ENCODE assay signal across 35 mouse cellular contexts in the genomic region with DNA sequence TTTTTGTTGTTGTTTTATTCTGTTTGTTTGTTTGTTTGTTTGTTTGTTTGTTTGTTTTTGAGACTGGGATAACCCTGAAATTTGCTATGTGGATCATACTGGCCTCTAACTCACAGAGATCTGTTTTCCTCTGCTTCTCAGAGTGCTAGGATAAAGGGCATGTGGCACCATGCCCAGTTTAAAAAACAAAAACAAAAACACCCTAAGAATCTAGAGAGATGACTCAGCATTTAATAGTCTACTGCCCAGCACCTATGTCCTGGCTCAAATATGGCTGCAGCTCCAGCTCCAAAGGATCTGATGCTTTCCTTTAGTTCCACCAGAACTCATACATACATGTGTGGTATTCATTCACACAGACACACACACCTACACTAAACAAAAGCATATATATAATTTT. TPM values are rescaled to one million over a fixed set of nuclear protein-coding genes. Genes with fewer than 3 reads are reported as not detected.
DNase-seq lines count a peak whose midpoint lies in the region; ATAC-seq and TF ChIP-seq lines count a peak whose summit lies in the region.
"Had no signal": no experiment of that assay in that cellular context is flagged by ENCODE, and none has a peak within 500 bp of the region (broad histone marks: within the 10 kb centered on the region; RNA-seq: fewer than 3 reads in every experiment).

No protein-coding gene starts in this region.

- TF ChIP-seq CTCF in kidney, postnatal 0 days (IDR thresholded peaks at IDR 0.05; ENCODE audit: low read depth) = no peak

- no peaks in the 10 kb centered on the region for H3K9me3 ChIP-seq in kidney, embryonic 15.5 days (replicated peaks)
- H3K9me3 ChIP-seq in kidney, postnatal 0 days (replicated peaks; ENCODE audit: low read length) = no peaks in the 10 kb centered on the region
- H3K9me3 ChIP-seq in midbrain, embryonic 13.5 days = no peaks in the 10 kb centered on the region
- H3K9me3 ChIP-seq: embryonic facial prominence, embryonic 12.5 days; forebrain, embryonic 10.5 days; forebrain, embryonic 15.5 days; heart, embryonic 12.5 days; hindbrain, embryonic 13.5 days; midbrain, embryonic 15.5 days; neural tube, embryonic 15.5 days had no signal

- H3K9ac ChIP-seq in kidney, embryonic 15.5 days = no peak overlapping the region
- no peak overlapping the region for H3K9ac ChIP-seq in kidney, postnatal 0 days (ENCODE audit: low read depth, low read length)
- H3K9ac ChIP-seq in midbrain, embryonic 13.5 days (replicated peaks) = no peak overlapping the region
- H3K9ac ChIP-seq: embryonic facial prominence, embryonic 12.5 days; forebrain, embryonic 15.5 days; heart, embryonic 12.5 days; hindbrain, embryonic 13.5 days; liver, embryonic 14.5 days; midbrain, embryonic 15.5 days; neural tube, embryonic 15.5 days had no signal

- no peaks in the 10 kb centered on the region for H3K27me3 ChIP-seq in kidney, embryonic 15.5 days
- no peaks in the 10 kb centered on the region for H3K27me3 ChIP-seq in kidney, postnatal 0 days (ENCODE audit: insufficient read depth, low read length)
- no peaks in the 10 kb centered on the region for H3K27me3 ChIP-seq in midbrain, embryonic 13.5 days
- H3K27me3 ChIP-seq: embryonic facial prominence, embryonic 12.5 days; forebrain, embryonic 15.5 days; heart, embryonic 12.5 days; hindbrain, embryonic 13.5 days; midbrain, embryonic 15.5 days; neural tube, embryonic 15.5 days had no signal

- H3K4me1 ChIP-seq in kidney, embryonic 15.5 days = no peaks in the 10 kb centered on the region
- no peaks in the 10 kb centered on the region for H3K4me1 ChIP-seq in kidney, postnatal 0 days (replicated peaks; ENCODE audit: insufficient read depth, low read length)
- H3K4me1 ChIP-seq in midbrain, embryonic 13.5 days (replicated peaks) = no peaks in the 10 kb centered on the region
- H3K4me1 ChIP-seq: embryonic facial prominence, embryonic 12.5 days; forebrain, embryonic 10.5 days; forebrain, embryonic 15.5 days; heart, embryonic 12.5 days; hindbrain, embryonic 13.5 days; midbrain, embryonic 15.5 days; neural tube, embryonic 15.5 days had no signal

- no peak overlapping the region for H3K4me2 ChIP-seq in kidney, embryonic 15.5 days
- no peak overlapping the region for H3K4me2 ChIP-seq in kidney, postnatal 0 days (ENCODE audit: low read length)
- no peak overlapping the region for H3K4me2 ChIP-seq in midbrain, embryonic 13.5 days (replicated peaks)
- H3K4me2 ChIP-seq: embryonic facial prominence, embryonic 12.5 days; forebrain, embryonic 15.5 days; heart, embryonic 12.5 days; hindbrain, embryonic 13.5 days; midbrain, embryonic 15.5 days; neural tube, embryonic 15.5 days had no signal

- H3K4me3 ChIP-seq in kidney, embryonic 15.5 days (replicated peaks) = no peak overlapping the region
- no peak overlapping the region for H3K4me3 ChIP-seq in kidney, postnatal 0 days (replicated peaks; ENCODE audit: low read depth, low read length)
- H3K4me3 ChIP-seq in midbrain, embryonic 13.5 days (replicated peaks) = no peak overlapping the region
- H3K4me3 ChIP-seq: embryonic facial prominence, embryonic 12.5 days; forebrain, embryonic 10.5 days; forebrain, embryonic 15.5 days; gastrocnemius, adult 2 months; heart, adult 2 months; heart, embryonic 12.5 days; hindbrain, embryonic 13.5 days; midbrain, embryonic 15.5 days; neural tube, embryonic 15.5 days had no signal

- peak; percentile 56 to 76 for DNase-seq in kidney, adult 8-10 months
- DNase-seq in MN1 (ENCODE audit: low spot score) = peak; percentile 37
- DNase-seq in kidney, postnatal 0 days (ENCODE audit: low spot score) = peak; percentile 18
- DNase-seq in spleen, postnatal 36 days (ENCODE audit: low spot score in 2 of 2) = no peak
- DNase-seq in gastrocnemius, postnatal 14 days = no peak
- DNase-seq: adrenal gland, adult 8-10 months; cerebellum, adult 11 months; cerebellum, adult 9-10 months; embryo, embryonic 11 days; gastrocnemius, adult 2 months; heart, adult 2 months; heart, postnatal 4 days; left cerebral cortex, postnatal 4 days; lung, adult 2 months; lung, postnatal 10 days; right cerebral cortex, postnatal 25 days; spleen, adult 18-20 months; thymus, adult 18-20 months; thymus, postnatal 25 days had no signal

- no peaks in the 10 kb centered on the region for H3K36me3 ChIP-seq in kidney, embryonic 15.5 days
- H3K36me3 ChIP-seq in kidney, postnatal 0 days (ENCODE audit: insufficient read depth, low read length) = no peaks in the 10 kb centered on the region
- H3K36me3 ChIP-seq in midbrain, embryonic 13.5 days = no peaks in the 10 kb centered on the region
- H3K36me3 ChIP-seq: embryonic facial prominence, embryonic 12.5 days; forebrain, embryonic 10.5 days; forebrain, embryonic 15.5 days; heart, embryonic 12.5 days; hindbrain, embryonic 13.5 days; midbrain, embryonic 15.5 days; neural tube, embryonic 15.5 days had no signal

- intact Hi-C loops in gastrocnemius, postnatal 14 days (cut with DNase I; ENCODE audit: low total_unique reads) = no loop called here

- no peak for ATAC-seq in kidney, embryonic 15.5 days (replicated peaks; ENCODE audit: low FRiP score)
- no peak for ATAC-seq in kidney, postnatal 0 days (replicated peaks; ENCODE audit: low FRiP score, low read depth)
- ATAC-seq in midbrain, embryonic 13.5 days = no peak
- ATAC-seq: activated CD4-positive, CD25-positive, alpha-beta regulatory T cell, adult 4 months; forebrain, embryonic 15.5 days; intestine, embryonic 16.5 days; midbrain, embryonic 15.5 days had no signal

- no peak overlapping the region for H3K27ac ChIP-seq in kidney, embryonic 15.5 days
- no peak overlapping the region for H3K27ac ChIP-seq in kidney, postnatal 0 days
- H3K27ac ChIP-seq in midbrain, embryonic 13.5 days = no peak overlapping the region
- H3K27ac ChIP-seq: embryonic facial prominence, embryonic 12.5 days; forebrain, embryonic 10.5 days; forebrain, embryonic 15.5 days; gastrocnemius, adult 2 months; heart, adult 2 months; hindbrain, embryonic 13.5 days; liver, embryonic 14.5 days; midbrain, embryonic 15.5 days; neural tube, embryonic 15.5 days; stomach, postnatal 0 days had no signal

RNA-seq across cellular contexts. Expression of a gene that starts 2.5 kb away (rescaled TPM):
- 75.1 and 78.9 TPM in 2 replicates for polyA plus RNA-seq in kidney, embryonic 15.5 days (2015; fragmentation: Nextera tagmentation; extraction: Ambion mirVana)
- polyA plus RNA-seq in kidney, postnatal 0 days (2015; fragmentation: Nextera tagmentation; extraction: Ambion mirVana) = 47.2 and 50.2 TPM in 2 replicates
- 79.0 and 92.2 TPM in 2 replicates for polyA plus RNA-seq in midbrain, embryonic 13.5 days (2015; fragmentation: Nextera tagmentation; extraction: Ambion mirVana)
- total RNA-seq in gastrocnemius, postnatal 14 days (2021) = 10 to 100 TPM; 23.7 to 27.7 TPM

RNA-seq across cellular contexts. Expression of a gene that starts 4.0 kb away (rescaled TPM):
- 1.8 and 2.3 TPM in 2 replicates for polyA plus RNA-seq in kidney, embryonic 15.5 days (2015; fragmentation: Nextera tagmentation; extraction: Ambion mirVana)
- 1.1 and 1.4 TPM in 2 replicates for polyA plus RNA-seq in kidney, postnatal 0 days (2015; fragmentation: Nextera tagmentation; extraction: Ambion mirVana)
- polyA plus RNA-seq in midbrain, embryonic 13.5 days (2015; fragmentation: Nextera tagmentation; extraction: Ambion mirVana) = 2.2 and 3.8 TPM in 2 replicates
- 1 to 10 TPM; 2.8 to 6.1 TPM for total RNA-seq in gastrocnemius, postnatal 14 days (2021)
- total RNA-seq: MEL had no signal
- polyA plus RNA-seq: activated CD4-positive, CD25-positive, alpha-beta regulatory T cell, adult 4 months; embryonic facial prominence, embryonic 12.5 days; heart, embryonic 12.5 days had no signal

RNA-seq across cellular contexts. Expression of a gene that starts 9.6 kb away (rescaled TPM):
- polyA plus RNA-seq in kidney, embryonic 15.5 days (2015; fragmentation: Nextera tagmentation; extraction: Ambion mirVana) = 51.0 and 63.0 TPM in 2 replicates
- polyA plus RNA-seq in kidney, postnatal 0 days (2015; fragmentation: Nextera tagmentation; extraction: Ambion mirVana) = 164 and 166 TPM in 2 replicates
- polyA plus RNA-seq in midbrain, embryonic 13.5 days (2015; fragmentation: Nextera tagmentation; extraction: Ambion mirVana) = 11.1 and 13.2 TPM in 2 replicates
- total RNA-seq in gastrocnemius, postnatal 14 days (2021) = 1 to 10 TPM; 1.6 to 2.2 TPM
- total RNA-seq: heart, adult 2 months had no signal
- polyA plus RNA-seq: activated CD4-positive, CD25-positive, alpha-beta regulatory T cell, adult 4 months had no signal

RNA-seq across cellular contexts. Expression of a gene that starts 22.9 kb away (rescaled TPM):
- polyA plus RNA-seq in kidney, embryonic 15.5 days (2015; fragmentation: Nextera tagmentation; extraction: Ambion mirVana) = 49.9 and 52.1 TPM in 2 replicates
- 34.5 and 35.6 TPM in 2 replicates for polyA plus RNA-seq in kidney, postnatal 0 days (2015; fragmentation: Nextera tagmentation; extraction: Ambion mirVana)
- polyA plus RNA-seq in midbrain, embryonic 13.5 days (2015; fragmentation: Nextera tagmentation; extraction: Ambion mirVana) = 20.3 and 26.3 TPM in 2 replicates
- total RNA-seq in gastrocnemius, postnatal 14 days (2021) = 10 to 100 TPM; 67.0 to 73.8 TPM

RNA-seq across cellular contexts. Expression of a gene that starts 42.9 kb away (rescaled TPM):
- 0.72 and 1.9 TPM in 2 replicates for polyA plus RNA-seq in kidney, embryonic 15.5 days (2015; fragmentation: Nextera tagmentation; extraction: Ambion mirVana)
- 0.13 and 0.19 TPM in 2 replicates for polyA plus RNA-seq in kidney, postnatal 0 days (2015; fragmentation: Nextera tagmentation; extraction: Ambion mirVana)
- 0.24 and 0.26 TPM in 2 replicates for polyA plus RNA-seq in midbrain, embryonic 13.5 days (2015; fragmentation: Nextera tagmentation; extraction: Ambion mirVana)
- total RNA-seq in gastrocnemius, postnatal 14 days (2021) = not detected
- total RNA-seq: gastrocnemius, adult 2 months; layer of hippocampus, postnatal 25 days; left cerebral cortex, postnatal 4 days; MEL had no signal
- polyA plus RNA-seq: activated CD4-positive, CD25-positive, alpha-beta regulatory T cell, adult 4 months; forebrain, embryonic 10.5 days; forebrain, embryonic 15.5 days; frontal cortex, adult 2 months; liver, embryonic 14.5 days; lung, adult 2 months had no signal

Comparison
In these comparisons a context has a peak if more than half of its experiments do, and no peak if none do; other contexts are left out.
1. DNase-seq: peak in kidney, adult 8-10 months (2 of 2), MN1 (single experiment) and kidney, postnatal 0 days (single experiment); none in spleen, postnatal 36 days (0 of 2) and gastrocnemius, postnatal 14 days (single experiment).